Mouse (Mus musculus) hindbrain, embryonic 15.5 days (tissue): ENCODE measurements around the gene Ano4. TPM values are rescaled to one million over a fixed set of nuclear protein-coding genes. Genes with fewer than 3 reads are reported as not detected.

ENCODE experiments used
- ATAC-seq: fragments of 200-750 bp; cut with Nextera tagmentation; 2 replicates; pipeline ENCODE4 v1.8.0; 2017; ENCODE audit warnings: low read depth, moderate number of reproducible peaks, moderate TSS enrichment; ENCODE audit not compliant: low FRiP score
- H3K27ac ChIP-seq: fragments of 300-500 bp; sonication (generic); replicated peaks from 2 replicates; pipeline ENCODE4 v1.5.1; 2015; ENCODE audit warnings: mild to moderate bottlenecking, inconsistent platforms
- H3K27me3 ChIP-seq: fragments of 300-500 bp; sonication (generic); 2 replicates; pipeline ENCODE4 v1.6.1; 2015; ENCODE audit warnings: control low read depth, inconsistent platforms
- H3K36me3 ChIP-seq: fragments of 300-500 bp; sonication (generic); 2 replicates; pipeline ENCODE4 v1.6.1; 2015; ENCODE audit warnings: control low read depth, inconsistent platforms
- H3K4me1 ChIP-seq: fragments of 300-500 bp; sonication (generic); replicated peaks from 2 replicates; pipeline ENCODE4 v1.6.1; 2015; ENCODE audit warnings: control low read depth, inconsistent platforms
- H3K4me2 ChIP-seq: fragments of 300-500 bp; sonication (generic); 2 replicates; pipeline ENCODE4 v1.6.1; 2015; ENCODE audit warnings: moderate library complexity, mild to moderate bottlenecking, inconsistent platforms
- H3K4me3 ChIP-seq: fragments of 300-500 bp; sonication (generic); 2 replicates; pipeline ENCODE4 v1.5.1; 2015; ENCODE audit warnings: mild to moderate bottlenecking, inconsistent platforms
- H3K9ac ChIP-seq: fragments of 300-500 bp; sonication (generic); 2 replicates; pipeline ENCODE4 v1.6.1; 2015; ENCODE audit warnings: inconsistent platforms
- H3K9me3 ChIP-seq: fragments of 300-500 bp; sonication (generic); 2 replicates; pipeline ENCODE4 v1.6.1; 2016; ENCODE audit warnings: control low read depth, inconsistent platforms
- WGBS: fragments of 180-500 bp; shearing (Covaris S2); methylation state at CpG from one replicate; pipeline ENCODE4 v1.1.7; 2015; 5-methylcytosine and 5-hydroxymethylcytosine counted together
- polyA plus RNA-seq: library from polyadenylated mRNA; unstranded; fragments of >200 nt; fragmentation: Nextera tagmentation; extraction: Ambion mirVana; gene quantifications from 2 replicates; pipeline ENCODE4 v1.2.1, GENCODE M21; 2015

Ano4 gene
- polyA plus RNA-seq, 1 experiment from 2014 or later: 10.1 TPM

GRCm38 (mm10) chr10:89344132-89344490 is 451 bp downstream of the Ano4 start:
- 17% methylated on average over 4 of the region's 4 CpGs for WGBS
- no peak; the same call in 1 of the 2 replicates for ATAC-seq
- Histone ChIP-seq H3K4me2 (peak overlapping the region; percentile 100), H3K9ac (peak overlapping the region; percentile 67), H3K4me1 (peaks cover 10% of the 10 kb centered on the region), H3K9me3 (no peaks in the 10 kb centered on the region), H3K4me3 (peak overlapping the region; percentile 68), H3K27ac (no peak overlapping the region), H3K36me3 (no peaks in the 10 kb centered on the region), H3K27me3 (peaks cover 33% of the 10 kb centered on the region)

- WGBS: 24% methylated on average over 8 of the region's 8 CpGs
- peaks cover 33% of the 10 kb centered on the region for H3K27me3 ChIP-seq
- no peaks in the 10 kb centered on the region for H3K9me3 ChIP-seq
- H3K36me3 ChIP-seq: no peaks in the 10 kb centered on the region
- no peak for ATAC-seq
- H3K9ac ChIP-seq: no peak overlapping the region
- H3K4me3 ChIP-seq: no peak overlapping the region
- H3K4me2 ChIP-seq: peak overlapping the region; percentile 100; the same call in 1 of the 2 replicates
- peaks cover 10% of the 10 kb centered on the region for H3K4me1 ChIP-seq
- H3K27ac ChIP-seq: no peak overlapping the region
Measured at GRCm38 (mm10) chr10:89343716-89344115, 846 bp downstream of the Ano4 start.

- H3K27me3 ChIP-seq: no peaks in the 10 kb centered on the region
Measured at GRCm38 (mm10) chr10:89330261-89330660, 14.3 kb downstream of the Ano4 start.

GRCm38 (mm10) chr10:89329806-89330205 is 14.8 kb downstream of the Ano4 start:
- Histone ChIP-seq H3K9ac (no peak overlapping the region), H3K9me3 (no peaks in the 10 kb centered on the region), H3K4me2 (no peak overlapping the region), H3K27me3 (no peaks in the 10 kb centered on the region), H3K27ac (no peak overlapping the region), H3K4me1 (peaks cover 4% of the 10 kb centered on the region; the same call in 1 of the 2 replicates), H3K36me3 (no peaks in the 10 kb centered on the region), H3K4me3 (no peak overlapping the region)
- no peak for ATAC-seq
- 88% methylated on average over 8 of the region's 8 CpGs for WGBS

More at GRCm38 (mm10) chr10:89330261-89330660, 14.3 kb downstream of the Ano4 start:
- Histone ChIP-seq H3K9ac (no peak overlapping the region), H3K4me1 (peaks cover 4% of the 10 kb centered on the region; the same call in 1 of the 2 replicates), H3K36me3 (no peaks in the 10 kb centered on the region), H3K27ac (no peak overlapping the region), H3K4me2 (no peak overlapping the region), H3K9me3 (no peaks in the 10 kb centered on the region), H3K4me3 (no peak overlapping the region)
- 100% methylated on average over 1 of the region's 1 CpGs for WGBS
- ATAC-seq: no peak

- Histone ChIP-seq H3K4me3 (no peak overlapping the region), H3K9ac (no peak overlapping the region), H3K36me3 (no peaks in the 10 kb centered on the region), H3K27me3 (no peaks in the 10 kb centered on the region), H3K27ac (no peak overlapping the region), H3K9me3 (no peaks in the 10 kb centered on the region), H3K4me1 (peaks cover 4% of the 10 kb centered on the region; the same call in 1 of the 2 replicates), H3K4me2 (no peak overlapping the region)
- ATAC-seq: no peak
- WGBS: 81% methylated on average over 8 of the region's 8 CpGs
Measured at GRCm38 (mm10) chr10:89328876-89329275, 15.7 kb downstream of the Ano4 start.

GRCm38 (mm10) chr10:89327004-89327511 is 17.5 kb downstream of the Ano4 start:
- no peaks in the 10 kb centered on the region for H3K36me3 ChIP-seq
- H3K4me1 ChIP-seq: peaks cover 4% of the 10 kb centered on the region; the same call in 1 of the 2 replicates
- no peak overlapping the region for H3K9ac ChIP-seq
- peak; percentile 95 for ATAC-seq
- no peaks in the 10 kb centered on the region for H3K27me3 ChIP-seq
- H3K4me2 ChIP-seq: peak overlapping the region; percentile 48
- no peak overlapping the region for H3K4me3 ChIP-seq
- no peaks in the 10 kb centered on the region for H3K9me3 ChIP-seq
- 17% methylated on average over 15 of the region's 15 CpGs for WGBS
- peak overlapping the region; percentile 64 for H3K27ac ChIP-seq

GRCm38 (mm10) chr10:89326383-89326782 is 18.2 kb downstream of the Ano4 start:
- Histone ChIP-seq H3K4me3 (no peak overlapping the region), H3K9ac (no peak overlapping the region), H3K27ac (no peak overlapping the region), H3K4me1 (peaks cover 4% of the 10 kb centered on the region; the same call in 1 of the 2 replicates), H3K9me3 (no peaks in the 10 kb centered on the region), H3K27me3 (no peaks in the 10 kb centered on the region), H3K4me2 (no peak overlapping the region), H3K36me3 (no peaks in the 10 kb centered on the region)
- 95% methylated on average over 5 of the region's 5 CpGs for WGBS
- no peak for ATAC-seq

GRCm38 (mm10) chr10:89307566-89307965 is 37.0 kb downstream of the Ano4 start:
- Histone ChIP-seq H3K27ac (no peak overlapping the region), H3K4me1 (no peaks in the 10 kb centered on the region), H3K4me3 (no peak overlapping the region), H3K27me3 (no peaks in the 10 kb centered on the region), H3K36me3 (no peaks in the 10 kb centered on the region), H3K4me2 (no peak overlapping the region), H3K9me3 (no peaks in the 10 kb centered on the region), H3K9ac (no peak overlapping the region)
- ATAC-seq: no peak

GRCm38 (mm10) chr10:89300346-89300745 is 44.2 kb downstream of the Ano4 start:
- no peaks in the 10 kb centered on the region for H3K4me1 ChIP-seq
- WGBS: 72% methylated on average over 2 of the region's 2 CpGs
- no peaks in the 10 kb centered on the region for H3K9me3 ChIP-seq
- ATAC-seq: no peak
- no peak overlapping the region for H3K9ac ChIP-seq
- no peaks in the 10 kb centered on the region for H3K27me3 ChIP-seq
- no peak overlapping the region for H3K27ac ChIP-seq
- no peak overlapping the region for H3K4me3 ChIP-seq
- no peak overlapping the region for H3K4me2 ChIP-seq
- H3K36me3 ChIP-seq: no peaks in the 10 kb centered on the region

- H3K9me3 ChIP-seq: no peaks in the 10 kb centered on the region
- no peak overlapping the region for H3K4me2 ChIP-seq
- ATAC-seq: no peak
- H3K9ac ChIP-seq: no peak overlapping the region
- WGBS: 74% methylated on average over 3 of the region's 3 CpGs
- no peaks in the 10 kb centered on the region for H3K36me3 ChIP-seq
- no peak overlapping the region for H3K4me3 ChIP-seq
- no peak overlapping the region for H3K27ac ChIP-seq
- H3K4me1 ChIP-seq: no peaks in the 10 kb centered on the region
- H3K27me3 ChIP-seq: no peaks in the 10 kb centered on the region
Measured at GRCm38 (mm10) chr10:89292784-89293183, 51.8 kb downstream of the Ano4 start.

GRCm38 (mm10) chr10:89290698-89291097 is 53.9 kb downstream of the Ano4 start:
- Histone ChIP-seq H3K9me3 (no peaks in the 10 kb centered on the region), H3K36me3 (no peaks in the 10 kb centered on the region), H3K9ac (no peak overlapping the region), H3K27ac (no peak overlapping the region), H3K4me3 (no peak overlapping the region), H3K4me1 (no peaks in the 10 kb centered on the region), H3K4me2 (no peak overlapping the region), H3K27me3 (no peaks in the 10 kb centered on the region)
- WGBS: 70% methylated on average over 6 of the region's 6 CpGs
- no peak for ATAC-seq

GRCm38 (mm10) chr10:89289290-89289689 is 55.3 kb downstream of the Ano4 start:
- Histone ChIP-seq H3K27me3 (no peaks in the 10 kb centered on the region), H3K4me3 (no peak overlapping the region), H3K9ac (no peak overlapping the region), H3K36me3 (no peaks in the 10 kb centered on the region), H3K4me1 (no peaks in the 10 kb centered on the region), H3K27ac (no peak overlapping the region), H3K4me2 (no peak overlapping the region), H3K9me3 (no peaks in the 10 kb centered on the region)
- ATAC-seq: no peak
- WGBS: 92% methylated on average over 4 of the region's 4 CpGs

GRCm38 (mm10) chr10:89280402-89280801 is 64.2 kb downstream of the Ano4 start:
- H3K36me3 ChIP-seq: no peaks in the 10 kb centered on the region
- ATAC-seq: no peak; the same call in 1 of the 2 replicates
- no peak overlapping the region for H3K4me3 ChIP-seq
- no peaks in the 10 kb centered on the region for H3K27me3 ChIP-seq
- H3K4me1 ChIP-seq: no peaks in the 10 kb centered on the region
- no peak overlapping the region for H3K9ac ChIP-seq
- H3K4me2 ChIP-seq: no peak overlapping the region
- WGBS: 53% methylated on average over 5 of the region's 5 CpGs
- H3K27ac ChIP-seq: no peak overlapping the region
- no peaks in the 10 kb centered on the region for H3K9me3 ChIP-seq
